Mouse (Mus musculus): ENCODE results near the gene Scai. TPM values are rescaled to one million over a fixed set of nuclear protein-coding genes. Genes with fewer than 3 reads are reported as not detected.

Scai gene
- polyA plus RNA-seq, 1 experiment from 2014 or later, result 18.1 TPM

- WGBS, result 69% methylated on average over 3 of the region's 3 CpGs
- H3K27ac ChIP-seq, result no peak overlapping the region
- H3K4me1 ChIP-seq, result peaks cover 23% of the 10 kb centered on the region
- no peak overlapping the region for H3K4me3 ChIP-seq (replicated peaks)
- no peak overlapping the region for H3K9ac ChIP-seq
- ATAC-seq (ENCODE audit: low FRiP score), result no peak
- H3K36me3 ChIP-seq (replicated peaks), result peaks cover 22% of the 10 kb centered on the region
- no peak overlapping the region for H3K4me2 ChIP-seq
- H3K27me3 ChIP-seq, result no peaks in the 10 kb centered on the region
- no peaks in the 10 kb centered on the region for H3K9me3 ChIP-seq
Observed at GRCm38 (mm10) chr2:39185942-39186341, 4.6 kb downstream of the Scai start.

- Histone ChIP-seq H3K9ac (no peak overlapping the region), H3K9me3 (no peaks in the 10 kb centered on the region), H3K4me2 (no peak overlapping the region), H3K36me3 (replicated peaks) (peaks cover 36% of the 10 kb centered on the region), H3K27me3 (no peaks in the 10 kb centered on the region), H3K4me1 (peaks cover 9% of the 10 kb centered on the region), H3K4me3 (replicated peaks) (no peak overlapping the region), H3K27ac (no peak overlapping the region)
- 98% methylated on average over 2 of the region's 2 CpGs for WGBS
- no peak for ATAC-seq (ENCODE audit: low FRiP score)
Observed at GRCm38 (mm10) chr2:39183587-39183986, 6.9 kb downstream of the Scai start.

GRCm38 (mm10) chr2:39160996-39161395 is 29.5 kb downstream of the Scai start:
- Histone ChIP-seq H3K4me3 (replicated peaks) (no peak overlapping the region), H3K9ac (no peak overlapping the region), H3K4me1 (no peaks in the 10 kb centered on the region), H3K36me3 (replicated peaks) (peaks cover 9% of the 10 kb centered on the region), H3K27me3 (no peaks in the 10 kb centered on the region), H3K9me3 (no peaks in the 10 kb centered on the region), H3K4me2 (no peak overlapping the region), H3K27ac (no peak overlapping the region)
- 95% methylated on average over 1 of the region's 1 CpGs for WGBS
- no peak for ATAC-seq (ENCODE audit: low FRiP score)

- no peak for ATAC-seq (ENCODE audit: low FRiP score)
- H3K27ac ChIP-seq, result no peak overlapping the region
- H3K9ac ChIP-seq, result no peak overlapping the region
- no peak overlapping the region for H3K4me2 ChIP-seq
- no peaks in the 10 kb centered on the region for H3K9me3 ChIP-seq
- H3K4me1 ChIP-seq, result no peaks in the 10 kb centered on the region
- H3K27me3 ChIP-seq, result no peaks in the 10 kb centered on the region
- WGBS, result 91% methylated on average over 1 of the region's 1 CpGs
- H3K4me3 ChIP-seq (replicated peaks), result no peak overlapping the region
- H3K36me3 ChIP-seq (replicated peaks), result peaks cover 9% of the 10 kb centered on the region
Observed at GRCm38 (mm10) chr2:39157916-39158315, 32.6 kb downstream of the Scai start.

GRCm38 (mm10) chr2:39156821-39157220 is 33.7 kb downstream of the Scai start:
- ATAC-seq (ENCODE audit: low FRiP score), result no peak
- Histone ChIP-seq H3K9me3 (no peaks in the 10 kb centered on the region), H3K9ac (no peak overlapping the region), H3K36me3 (replicated peaks) (peaks cover 9% of the 10 kb centered on the region), H3K4me2 (no peak overlapping the region), H3K27ac (no peak overlapping the region), H3K4me1 (no peaks in the 10 kb centered on the region), H3K27me3 (no peaks in the 10 kb centered on the region), H3K4me3 (replicated peaks) (no peak overlapping the region)
- 96% methylated on average over 1 of the region's 1 CpGs for WGBS

- Histone ChIP-seq H3K27ac (no peak overlapping the region), H3K4me1 (no peaks in the 10 kb centered on the region), H3K27me3 (no peaks in the 10 kb centered on the region), H3K4me3 (replicated peaks) (no peak overlapping the region), H3K4me2 (no peak overlapping the region), H3K9me3 (no peaks in the 10 kb centered on the region), H3K9ac (no peak overlapping the region), H3K36me3 (replicated peaks) (0 out of 2 replicates have a peak, but pooled peaks cover 3% of the 10 kb centered on the region)
- WGBS, result 72% methylated on average over 2 of the region's 2 CpGs
- ATAC-seq (ENCODE audit: low FRiP score), result no peak
Observed at GRCm38 (mm10) chr2:39150943-39151342, 39.6 kb downstream of the Scai start.

GRCm38 (mm10) chr2:39148075-39148474 is 42.5 kb downstream of the Scai start:
- Histone ChIP-seq H3K4me1 (no peaks in the 10 kb centered on the region), H3K4me2 (no peak overlapping the region), H3K9me3 (no peaks in the 10 kb centered on the region), H3K4me3 (replicated peaks) (no peak overlapping the region), H3K27ac (no peak overlapping the region), H3K9ac (no peak overlapping the region), H3K27me3 (no peaks in the 10 kb centered on the region), H3K36me3 (replicated peaks) (peaks cover 3% of the 10 kb centered on the region; the same call in 1 of the 2 replicates)
- no peak for ATAC-seq (ENCODE audit: low FRiP score)
- WGBS, result 79% methylated on average over 2 of the region's 2 CpGs

GRCm38 (mm10) chr2:39146469-39146868 is 44.1 kb downstream of the Scai start:
- Histone ChIP-seq H3K27ac (no peak overlapping the region), H3K9ac (no peak overlapping the region), H3K36me3 (replicated peaks) (peaks cover 3% of the 10 kb centered on the region; the same call in 1 of the 2 replicates), H3K4me1 (no peaks in the 10 kb centered on the region), H3K27me3 (no peaks in the 10 kb centered on the region), H3K9me3 (no peaks in the 10 kb centered on the region), H3K4me3 (replicated peaks) (no peak overlapping the region), H3K4me2 (no peak overlapping the region)
- WGBS, result 98% methylated on average over 1 of the region's 1 CpGs
- no peak for ATAC-seq (ENCODE audit: low FRiP score)

- 78% methylated on average over 3 of the region's 3 CpGs for WGBS
- H3K9me3 ChIP-seq, result no peaks in the 10 kb centered on the region
- H3K4me2 ChIP-seq, result no peak overlapping the region
- no peaks in the 10 kb centered on the region for H3K4me1 ChIP-seq
- no peak overlapping the region for H3K4me3 ChIP-seq (replicated peaks)
- ATAC-seq (ENCODE audit: low FRiP score), result no peak
- no peak overlapping the region for H3K27ac ChIP-seq
- no peak overlapping the region for H3K9ac ChIP-seq
- H3K36me3 ChIP-seq (replicated peaks), result peaks cover under 1% of the 10 kb centered on the region; the same call in 1 of the 2 replicates
- H3K27me3 ChIP-seq, result no peaks in the 10 kb centered on the region
Observed at GRCm38 (mm10) chr2:39142357-39142948, 48.1 kb downstream of the Scai start.

- Histone ChIP-seq H3K4me1 (no peaks in the 10 kb centered on the region), H3K4me2 (no peak overlapping the region), H3K4me3 (replicated peaks) (no peak overlapping the region), H3K27ac (no peak overlapping the region), H3K9ac (no peak overlapping the region), H3K9me3 (no peaks in the 10 kb centered on the region), H3K27me3 (no peaks in the 10 kb centered on the region), H3K36me3 (replicated peaks) (no peaks in the 10 kb centered on the region; the same call in 1 of the 2 replicates)
- 90% methylated on average over 7 of the region's 7 CpGs for WGBS
- no peak for ATAC-seq (ENCODE audit: low FRiP score)
Observed at GRCm38 (mm10) chr2:39140586-39141455, 49.7 kb downstream of the Scai start.

- Histone ChIP-seq H3K36me3 (replicated peaks) (peaks cover under 1% of the 10 kb centered on the region; the same call in 1 of the 2 replicates), H3K9me3 (no peaks in the 10 kb centered on the region), H3K4me3 (replicated peaks) (no peak overlapping the region), H3K27me3 (no peaks in the 10 kb centered on the region), H3K4me1 (peaks cover 2% of the 10 kb centered on the region; the same call in 1 of the 2 replicates), H3K9ac (no peak overlapping the region), H3K4me2 (no peak overlapping the region), H3K27ac (no peak overlapping the region)
- WGBS, result 72% methylated on average over 3 of the region's 3 CpGs
- ATAC-seq (ENCODE audit: low FRiP score), result no peak
Observed at GRCm38 (mm10) chr2:39129526-39130326, 60.8 kb downstream of the Scai start.

GRCm38 (mm10) chr2:39124167-39124566 is 66.4 kb downstream of the Scai start:
- Histone ChIP-seq H3K4me3 (replicated peaks) (no peak overlapping the region), H3K9ac (no peak overlapping the region)
- 90% methylated on average over 5 of the region's 5 CpGs for WGBS

More at GRCm38 (mm10) chr2:39124167-39124566, 66.4 kb downstream of the Scai start:
- H3K4me2 ChIP-seq, result no peak overlapping the region
- no peaks in the 10 kb centered on the region for H3K9me3 ChIP-seq
- no peaks in the 10 kb centered on the region for H3K27me3 ChIP-seq
- H3K27ac ChIP-seq, result no peak overlapping the region
- H3K4me1 ChIP-seq, result no peaks in the 10 kb centered on the region
- H3K36me3 ChIP-seq (replicated peaks), result peaks cover 33% of the 10 kb centered on the region
- no peak for ATAC-seq (ENCODE audit: low FRiP score)

Data from forebrain, embryonic 12.5 days (tissue).